Mouse (Mus musculus) forebrain, postnatal 0 days (tissue): Measurements from ENCODE around the gene Ubxn7. TPM values are rescaled to one million over a fixed set of nuclear protein-coding genes. Genes with fewer than 3 reads are reported as not detected.

Experiments
- ATAC-seq: fragments of 200-750 bp; cut with Nextera tagmentation; 2 replicates; pipeline ENCODE4 v1.8.0; 2017; ENCODE audit warnings: mild to moderate bottlenecking, moderate library complexity
- DNase-seq: peaks from one replicate; pipeline ENCODE4 v3.0.0-alpha.2; 2015
- H3K27ac ChIP-seq: fragments of 300-500 bp; sonication (generic); 2 replicates; pipeline ENCODE4 v1.5.1; 2014; ENCODE audit warnings: low read depth, mild to moderate bottlenecking, antibody characterized with exemption, low read length, moderate library complexity, mixed read lengths
- H3K27me3 ChIP-seq: fragments of 300-500 bp; sonication (generic); 2 replicates; pipeline ENCODE4 v1.6.1; 2014; ENCODE audit warnings: mild to moderate bottlenecking, low read length, mixed read lengths; ENCODE audit not compliant: insufficient read depth
- H3K36me3 ChIP-seq: fragments of 300-500 bp; sonication (generic); 2 replicates; pipeline ENCODE4 v1.6.1; 2014; ENCODE audit warnings: mild to moderate bottlenecking, moderate library complexity; ENCODE audit not compliant: insufficient read depth
- H3K4me1 ChIP-seq: fragments of 300-500 bp; sonication (generic); 2 replicates; pipeline ENCODE4 v1.6.1; 2014; ENCODE audit warnings: antibody characterized with exemption; ENCODE audit not compliant: insufficient read depth
- H3K4me2 ChIP-seq: fragments of 300-500 bp; sonication (generic); 2 replicates; pipeline ENCODE4 v1.6.1; 2014; ENCODE audit warnings: low read depth, mild to moderate bottlenecking, moderate library complexity
- H3K4me3 ChIP-seq: fragments of 300-500 bp; sonication (generic); 2 replicates; pipeline ENCODE4 v1.5.1; 2014; ENCODE audit warnings: low read depth, low read length, mixed read lengths
- H3K9ac ChIP-seq: fragments of 300-500 bp; sonication (generic); 2 replicates; pipeline ENCODE4 v1.6.1; 2014; ENCODE audit warnings: mild to moderate bottlenecking
- H3K9me3 ChIP-seq: fragments of 300-500 bp; sonication (generic); 2 replicates; pipeline ENCODE4 v1.6.1; 2016; ENCODE audit warnings: low read length
- CTCF ChIP-seq: sonication (generic); IDR thresholded peaks from 2 replicates; pipeline ENCODE4 v1.5.1; 2016; ENCODE audit warnings: antibody characterized with exemption, control low read depth, low read depth
- WGBS: fragments of 180-500 bp; shearing (Covaris S2); extraction: QIAGEN DNeasy Blood & Tissue Kit; methylation state at CpG from one replicate; pipeline ENCODE4 v1.1.7; 2014; 5-methylcytosine and 5-hydroxymethylcytosine counted together
- polyA plus RNA-seq: library from polyadenylated mRNA; unstranded; fragments of >200 nt; fragmentation: Nextera tagmentation; extraction: Ambion mirVana; gene quantifications from 2 replicates; pipeline ENCODE4 v1.2.1, GENCODE M21; 2015
- total RNA-seq: library from RNA; depleted of rRNA; stranded (reverse); fragments of >200 nt; gene quantifications from 2 replicates; pipeline ENCODE4 v1.2.3, GENCODE M21; 2014; rRNA removed

Ubxn7 gene
- total and polyA plus RNA-seq, 2 experiments from 2014 or later = 10.5 to 42.5 TPM

- no peak overlapping the region for H3K9ac ChIP-seq
- no peak for DNase-seq
- no peak overlapping the region for H3K4me3 ChIP-seq
- no peaks in the 10 kb centered on the region for H3K36me3 ChIP-seq
- peaks cover 15% of the 10 kb centered on the region for H3K4me1 ChIP-seq
- H3K4me2 ChIP-seq = no peak overlapping the region
- no peaks in the 10 kb centered on the region for H3K9me3 ChIP-seq
- no peak for ATAC-seq
- no peaks in the 10 kb centered on the region for H3K27me3 ChIP-seq
- no peak for TF ChIP-seq CTCF
- H3K27ac ChIP-seq = no peak overlapping the region
- WGBS = 84% methylated on average over 2 of the region's 2 CpGs
Measured at GRCm38 (mm10) chr16:32433138-32433537, 101.1 kb downstream of the Ubxn7 start.

- Histone ChIP-seq H3K4me2 (no peak overlapping the region), H3K4me1 (peaks cover 15% of the 10 kb centered on the region), H3K9me3 (no peaks in the 10 kb centered on the region), H3K27ac (no peak overlapping the region), H3K4me3 (no peak overlapping the region), H3K36me3 (no peaks in the 10 kb centered on the region), H3K9ac (no peak overlapping the region), H3K27me3 (no peaks in the 10 kb centered on the region)
- no peak for TF ChIP-seq CTCF
- WGBS = 54% methylated on average over 6 of the region's 6 CpGs
- DNase-seq (no peak), ATAC-seq (no peak)
Measured at GRCm38 (mm10) chr16:32434066-32434465, 102.0 kb downstream of the Ubxn7 start.

DNA sequence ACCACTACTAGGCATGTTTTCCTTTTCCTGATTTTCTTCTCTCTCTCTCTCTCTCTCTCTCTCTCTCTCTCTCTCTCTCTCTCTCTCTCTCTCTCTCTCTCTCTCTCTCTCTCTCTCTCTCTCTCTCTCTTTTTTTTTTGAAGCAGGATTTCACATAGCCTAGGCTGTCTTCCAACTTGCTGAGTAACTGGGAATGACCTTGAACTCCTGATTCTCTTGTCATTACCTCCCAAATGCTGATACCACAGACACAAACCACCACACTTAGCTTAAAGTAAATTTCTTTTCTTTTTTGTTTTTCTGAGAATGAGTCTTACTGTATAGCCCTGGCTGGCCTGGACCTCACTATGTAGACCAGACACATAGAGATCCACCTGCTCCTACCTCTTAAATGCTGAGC lies 102.6 kb downstream of the Ubxn7 start:
- H3K36me3 ChIP-seq = no peaks in the 10 kb centered on the region
- H3K27ac ChIP-seq = no peak overlapping the region
- H3K27me3 ChIP-seq = no peaks in the 10 kb centered on the region
- H3K9ac ChIP-seq = no peak overlapping the region
- H3K4me1 ChIP-seq = peaks cover 10% of the 10 kb centered on the region
- no peak overlapping the region for H3K4me2 ChIP-seq
- DNase-seq (no peak), ATAC-seq (no peak)
- no peak overlapping the region for H3K4me3 ChIP-seq
- no peak for TF ChIP-seq CTCF
- no peaks in the 10 kb centered on the region for H3K9me3 ChIP-seq

DNA sequence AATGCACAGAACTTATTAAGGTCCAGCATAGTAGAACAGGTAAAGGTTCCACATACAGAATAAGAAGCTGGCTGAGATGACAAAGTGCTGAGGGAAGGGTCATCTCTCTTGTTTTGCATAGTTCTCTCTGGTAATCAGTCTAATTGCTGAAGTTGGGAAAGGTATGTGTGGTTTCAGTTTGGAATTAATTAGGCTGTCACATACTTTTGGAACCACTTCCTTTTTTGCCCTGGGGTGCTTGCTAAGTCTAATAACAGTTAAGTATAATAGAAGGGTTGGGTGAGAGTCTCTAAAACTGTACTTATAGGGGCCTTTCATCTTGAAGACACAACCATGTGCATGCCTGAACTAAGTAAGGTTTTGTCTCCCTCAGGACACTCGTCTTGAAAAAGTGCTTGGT lies 104.6 kb downstream of the Ubxn7 start:
- Histone ChIP-seq H3K4me2 (no peak overlapping the region), H3K27me3 (no peaks in the 10 kb centered on the region), H3K4me1 (peaks cover 5% of the 10 kb centered on the region; the same call in 1 of the 2 replicates), H3K4me3 (no peak overlapping the region), H3K27ac (no peak overlapping the region), H3K9ac (no peak overlapping the region), H3K9me3 (no peaks in the 10 kb centered on the region), H3K36me3 (no peaks in the 10 kb centered on the region)
- TF ChIP-seq CTCF = no peak
- DNase-seq (no peak), ATAC-seq (no peak)
- WGBS = 72% methylated on average over 1 of the region's 1 CpGs

DNA sequence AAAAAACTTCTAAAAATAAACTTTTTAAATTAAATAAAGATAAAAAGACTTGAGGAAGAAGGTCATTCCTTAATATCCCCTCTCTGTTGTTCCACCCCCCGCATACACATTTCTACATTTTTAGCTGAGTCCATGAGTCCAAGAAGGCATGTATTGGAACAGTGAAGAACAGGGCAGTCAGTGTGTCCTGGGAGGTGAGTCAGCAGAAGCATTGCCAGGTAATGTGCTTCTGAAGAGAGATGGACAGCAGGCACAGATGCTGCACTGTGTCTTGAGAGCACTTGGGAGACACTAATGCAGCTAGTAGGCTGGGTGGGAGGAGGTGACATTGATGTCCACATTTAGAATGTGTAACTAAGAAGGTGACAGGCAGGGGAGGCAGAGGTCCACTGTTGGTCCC lies 105.2 kb downstream of the Ubxn7 start:
- no peak overlapping the region for H3K4me2 ChIP-seq
- no peaks in the 10 kb centered on the region for H3K9me3 ChIP-seq
- H3K27me3 ChIP-seq = no peaks in the 10 kb centered on the region
- DNase-seq = no peak
- no peak for ATAC-seq
- no peaks in the 10 kb centered on the region for H3K4me1 ChIP-seq
- WGBS = 100% methylated on average over 1 of the region's 1 CpGs
- no peak overlapping the region for H3K9ac ChIP-seq
- no peak overlapping the region for H3K4me3 ChIP-seq
- no peak overlapping the region for H3K27ac ChIP-seq
- H3K36me3 ChIP-seq = no peaks in the 10 kb centered on the region
- no peak for TF ChIP-seq CTCF

DNA sequence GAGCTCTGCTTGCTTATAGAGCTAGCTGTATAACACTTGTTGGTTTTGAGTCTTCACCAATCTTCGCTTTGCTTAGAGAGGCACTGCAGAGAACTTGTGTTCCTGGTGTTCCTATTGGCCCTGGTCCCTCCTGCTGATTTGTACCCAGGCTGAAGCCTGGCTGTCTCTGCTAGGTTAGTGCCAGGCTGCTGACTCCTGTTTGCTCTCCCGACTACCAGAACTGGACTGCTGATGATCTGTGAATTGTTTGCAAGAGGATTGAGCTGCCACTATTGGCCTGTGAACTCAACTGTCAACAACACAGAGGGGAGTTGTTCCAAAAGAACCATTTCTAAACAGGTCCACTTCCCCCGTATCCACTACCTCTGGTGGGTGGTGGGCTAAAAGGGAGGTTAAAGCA lies 109.4 kb downstream of the Ubxn7 start:
- WGBS = 89% methylated on average over 3 of the region's 3 CpGs
- Histone ChIP-seq H3K27me3 (no peaks in the 10 kb centered on the region), H3K4me1 (no peaks in the 10 kb centered on the region), H3K4me2 (no peak overlapping the region), H3K9me3 (no peaks in the 10 kb centered on the region), H3K27ac (no peak overlapping the region), H3K9ac (no peak overlapping the region), H3K36me3 (no peaks in the 10 kb centered on the region), H3K4me3 (no peak overlapping the region)
- DNase-seq (no peak), ATAC-seq (no peak)
- TF ChIP-seq CTCF = no peak

Other genes starting within 250 kb of the Ubxn7 start
- 71.7 and 102 TPM in 2 replicates for gene Pigx, start 232.5 kb upstream of the Ubxn7 start, total RNA-seq
- gene Pigx, start 232.5 kb upstream of the Ubxn7 start, polyA plus RNA-seq = 113 and 133 TPM in 2 replicates
- 43.6 and 51.5 TPM in 2 replicates for gene Cep19, start 232.5 kb upstream of the Ubxn7 start, total RNA-seq
- gene Cep19, start 232.5 kb upstream of the Ubxn7 start, polyA plus RNA-seq = 61.0 and 64.8 TPM in 2 replicates
- 10.2 and 12.5 TPM in 2 replicates for gene Nrros, start 166.7 kb upstream of the Ubxn7 start, total RNA-seq
- gene Nrros, start 166.7 kb upstream of the Ubxn7 start, polyA plus RNA-seq = 6.4 and 7.6 TPM in 2 replicates
- gene Bex6, start 152.4 kb upstream of the Ubxn7 start, total RNA-seq = not detected in 2 replicates
- gene Bex6, start 152.4 kb upstream of the Ubxn7 start, polyA plus RNA-seq = not detected in 2 replicates
- gene Fbxo45, start 85.1 kb upstream of the Ubxn7 start, total RNA-seq = 45.2 and 51.0 TPM in 2 replicates
- 13.5 and 16.7 TPM in 2 replicates for gene Fbxo45, start 85.1 kb upstream of the Ubxn7 start, polyA plus RNA-seq
- 18.0 and 21.2 TPM in 2 replicates for gene Wdr53, start 85.0 kb upstream of the Ubxn7 start, total RNA-seq
- gene Wdr53, start 85.0 kb upstream of the Ubxn7 start, polyA plus RNA-seq = 11.5 and 12.8 TPM in 2 replicates
- gene Smco1, start 60.8 kb upstream of the Ubxn7 start, total RNA-seq = not detected in 2 replicates
- not detected in 2 replicates for gene Smco1, start 60.8 kb upstream of the Ubxn7 start, polyA plus RNA-seq
- 38.6 and 39.1 TPM in 2 replicates for gene Rnf168, start 54.8 kb upstream of the Ubxn7 start, total RNA-seq
- gene Rnf168, start 54.8 kb upstream of the Ubxn7 start, polyA plus RNA-seq = 18.6 and 26.1 TPM in 2 replicates
- gene Tm4sf19, start 68.2 kb downstream of the Ubxn7 start, total RNA-seq = 0.48 TPM in 1 of 2 replicates, not detected in the other
- gene Tm4sf19, start 68.2 kb downstream of the Ubxn7 start, polyA plus RNA-seq = not detected in 2 replicates
- 20.5 and 21.8 TPM in 2 replicates for gene Tctex1d2, start 87.4 kb downstream of the Ubxn7 start, total RNA-seq
- 58.2 and 63.2 TPM in 2 replicates for gene Tctex1d2, start 87.4 kb downstream of the Ubxn7 start, polyA plus RNA-seq
- 38.4 and 47.6 TPM in 2 replicates for gene Pcyt1a, start 98.7 kb downstream of the Ubxn7 start, total RNA-seq
- 44.6 and 47.6 TPM in 2 replicates for gene Pcyt1a, start 98.7 kb downstream of the Ubxn7 start, polyA plus RNA-seq
- not detected in 2 replicates for gene Slc51a, start 155.6 kb downstream of the Ubxn7 start, total RNA-seq
- gene Slc51a, start 155.6 kb downstream of the Ubxn7 start, polyA plus RNA-seq = 0.13 and 0.25 TPM in 2 replicates
- not detected in 2 replicates for gene Zdhhc19, start 164.0 kb downstream of the Ubxn7 start, total RNA-seq
- 0.24 TPM in 1 of 2 replicates, not detected in the other for gene Zdhhc19, start 164.0 kb downstream of the Ubxn7 start, polyA plus RNA-seq